Mouse (Mus musculus) forebrain, embryonic 14.5 days (tissue): Measurements from ENCODE around the gene Scn4a. TPM values are rescaled to one million over a fixed set of nuclear protein-coding genes. Genes with fewer than 3 reads are reported as not detected.
"Not testable (repeated sequence)": the region's sequence is repeated elsewhere in the genome, so short reads cannot be mapped to it uniquely, and the experiment has no call there.

Experiments
- ATAC-seq: fragments of 200-750 bp; cut with Nextera tagmentation; 2 replicates; pipeline ENCODE4 v1.8.0; 2017; ENCODE audit warnings: mild to moderate bottlenecking, moderate library complexity
- DNase-seq: peaks from one replicate; pipeline ENCODE4 v3.0.0-alpha.2; 2015; ENCODE audit warnings: low spot score
- H3K27ac ChIP-seq: fragments of 300-500 bp; sonication (generic); 2 replicates; pipeline ENCODE4 v1.5.1; 2014; ENCODE audit warnings: low read depth, mild to moderate bottlenecking, control low read depth, low read length, moderate library complexity
- H3K27me3 ChIP-seq: fragments of 300-500 bp; sonication (generic); replicated peaks from 2 replicates; pipeline ENCODE4 v1.6.1; 2014; ENCODE audit warnings: low read length, control low read depth, mixed read lengths; ENCODE audit not compliant: control insufficient read depth, insufficient read depth
- H3K36me3 ChIP-seq: fragments of 300-500 bp; sonication (generic); 2 replicates; pipeline ENCODE4 v1.6.1; 2014; ENCODE audit warnings: low read length, control low read depth; ENCODE audit not compliant: control insufficient read depth, insufficient read depth
- H3K4me1 ChIP-seq: fragments of 300-500 bp; sonication (generic); 2 replicates; pipeline ENCODE4 v1.6.1; 2014; ENCODE audit warnings: antibody characterized with exemption, low read length, control low read depth; ENCODE audit not compliant: control insufficient read depth, insufficient read depth
- H3K4me2 ChIP-seq: fragments of 300-500 bp; sonication (generic); 2 replicates; pipeline ENCODE4 v1.6.1; 2014; ENCODE audit warnings: mild to moderate bottlenecking, control low read depth, low read length
- H3K4me3 ChIP-seq: fragments of 300-500 bp; sonication (generic); 2 replicates; pipeline ENCODE4 v1.5.1; 2014; ENCODE audit warnings: low read depth, low read length, control low read depth
- H3K9ac ChIP-seq: fragments of 300-500 bp; sonication (generic); 2 replicates; pipeline ENCODE4 v1.6.1; 2014; ENCODE audit warnings: mild to moderate bottlenecking, low read length, control low read depth, moderate library complexity
- H3K9me3 ChIP-seq: fragments of 300-500 bp; sonication (generic); replicated peaks from 2 replicates; pipeline ENCODE4 v1.6.1; 2016; ENCODE audit warnings: low read length, control low read depth, mixed read lengths; ENCODE audit not compliant: control insufficient read depth
- WGBS: fragments of 180-500 bp; shearing (Covaris S2); extraction: QIAGEN DNeasy Blood & Tissue Kit; methylation state at CpG from one replicate; pipeline ENCODE4 v1.1.7; 2014; 5-methylcytosine and 5-hydroxymethylcytosine counted together
- polyA plus RNA-seq: library from polyadenylated mRNA; unstranded; fragments of >200 nt; fragmentation: Nextera tagmentation; extraction: Ambion mirVana; gene quantifications from 2 replicates; pipeline ENCODE4 v1.2.1, GENCODE M21; 2014

The Scn4a gene
- polyA plus RNA-seq, 1 experiment from 2014 or later: not detected

DNA sequence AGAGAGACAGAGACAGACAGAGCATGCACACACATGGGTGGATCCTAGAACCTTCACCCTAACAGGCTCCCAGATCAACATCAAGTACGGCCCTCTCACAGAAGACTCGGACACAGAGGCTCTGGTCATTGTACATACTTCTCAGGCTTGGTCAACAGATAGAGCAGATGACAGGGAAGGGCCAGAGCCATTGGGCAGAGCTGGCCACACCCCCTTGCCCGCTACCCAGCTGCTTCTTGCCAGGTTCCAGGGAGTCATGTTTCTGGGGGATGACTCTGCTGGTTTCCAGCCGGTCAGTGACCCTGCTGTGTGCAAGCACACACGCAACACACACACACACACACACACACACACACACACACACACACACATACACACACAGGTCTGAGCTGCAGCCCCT, 2.2 kb downstream of the Scn4a start:
- Histone ChIP-seq H3K4me1 (no peaks in the 10 kb centered on the region), H3K9ac (no peak overlapping the region), H3K27ac (no peak overlapping the region), H3K9me3 (no peaks in the 10 kb centered on the region), H3K27me3 (no peaks in the 10 kb centered on the region), H3K4me3 (no peak overlapping the region), H3K36me3 (no peaks in the 10 kb centered on the region), H3K4me2 (no peak overlapping the region)
- 62% methylated on average over 5 of the region's 5 CpGs for WGBS
- no peak for ATAC-seq
- no peak for DNase-seq

DNA sequence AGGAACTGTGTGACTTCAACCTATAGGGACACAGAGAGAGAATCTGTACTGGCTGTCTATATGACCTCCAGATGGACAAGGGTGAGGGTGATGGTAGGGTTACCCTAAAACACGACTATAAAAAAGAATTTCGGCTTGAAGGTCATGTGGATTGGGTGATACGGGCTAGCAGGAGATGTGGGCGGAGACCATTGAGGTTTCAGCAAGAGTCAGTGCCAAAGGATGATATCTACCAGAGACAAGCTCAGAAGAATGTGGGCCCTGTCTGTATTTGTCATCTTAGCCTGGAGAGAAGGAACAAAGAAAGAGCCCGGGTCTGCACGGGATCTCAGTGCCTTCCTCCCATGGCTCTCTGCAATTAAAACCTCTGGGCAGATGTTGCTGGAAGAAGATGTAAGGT, 3.3 kb downstream of the Scn4a start:
- 90% methylated on average over 6 of the region's 6 CpGs for WGBS
- Histone ChIP-seq H3K4me3 (no peak overlapping the region), H3K27me3 (no peaks in the 10 kb centered on the region), H3K4me1 (no peaks in the 10 kb centered on the region), H3K27ac (no peak overlapping the region), H3K4me2 (no peak overlapping the region), H3K9ac (no peak overlapping the region), H3K9me3 (no peaks in the 10 kb centered on the region), H3K36me3 (no peaks in the 10 kb centered on the region)
- DNase-seq (no peak), ATAC-seq (no peak)

DNA sequence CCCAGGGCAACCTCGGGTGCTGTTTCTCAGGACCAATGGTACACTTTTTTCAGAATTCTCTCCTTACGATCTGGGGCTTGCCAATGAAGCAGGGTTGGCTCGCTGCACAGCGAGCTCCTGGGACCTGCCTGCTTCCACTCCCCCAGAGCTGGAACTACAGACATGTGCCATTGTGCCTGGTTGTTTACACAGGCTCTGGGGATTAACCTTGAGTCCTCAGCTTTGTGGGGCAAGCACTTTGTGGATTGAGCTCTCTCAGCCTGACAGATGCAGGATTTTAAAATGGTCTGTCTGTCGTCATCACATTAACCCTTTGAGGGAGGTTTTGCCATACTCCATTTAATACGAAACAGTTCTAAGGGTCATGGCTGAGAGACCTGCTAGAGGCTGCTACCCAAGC, 8.2 kb downstream of the Scn4a start:
- H3K4me3 ChIP-seq: no peak overlapping the region
- H3K27me3 ChIP-seq: no peaks in the 10 kb centered on the region
- peak; percentile 11 for DNase-seq
- no peaks in the 10 kb centered on the region for H3K4me1 ChIP-seq
- H3K9me3 ChIP-seq: no peaks in the 10 kb centered on the region
- H3K27ac ChIP-seq: no peak overlapping the region
- H3K4me2 ChIP-seq: no peak overlapping the region
- 63% methylated on average over 6 of the region's 6 CpGs for WGBS
- no peak overlapping the region for H3K9ac ChIP-seq
- no peak for ATAC-seq
- no peaks in the 10 kb centered on the region for H3K36me3 ChIP-seq

DNA sequence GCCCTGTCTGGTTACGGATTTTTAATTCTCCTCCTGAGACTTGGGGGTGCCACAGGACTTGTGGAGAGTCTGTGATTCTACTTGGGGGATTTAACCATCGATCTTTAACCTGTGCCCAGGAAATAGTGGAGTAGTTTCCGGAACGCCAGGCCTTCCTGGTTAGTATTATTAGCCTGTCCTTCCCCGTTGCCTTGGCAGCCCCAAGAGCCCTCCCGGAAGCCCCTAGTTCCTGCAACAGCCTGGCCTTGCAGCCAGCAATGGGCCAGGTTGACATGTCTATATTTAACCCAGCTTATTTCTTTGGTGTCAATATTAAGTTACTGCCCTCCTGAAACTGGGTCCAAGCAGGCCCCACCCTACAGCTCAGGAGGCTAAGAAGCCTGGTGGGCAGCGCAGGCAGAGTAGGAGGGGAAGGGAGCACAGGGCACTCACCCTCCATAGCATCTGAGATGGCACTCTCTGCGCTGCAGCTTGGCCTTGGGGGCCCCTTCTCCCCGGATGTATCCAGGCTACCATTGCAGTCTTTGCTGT, 12.0 kb downstream of the Scn4a start:
- DNase-seq (no peak), ATAC-seq (no peak)
- WGBS: 87% methylated on average over 9 of the region's 9 CpGs
- H3K36me3 ChIP-seq: no peaks in the 10 kb centered on the region
- H3K4me2 ChIP-seq: no peak overlapping the region
- no peaks in the 10 kb centered on the region for H3K27me3 ChIP-seq
- H3K9ac ChIP-seq: no peak overlapping the region
- H3K27ac ChIP-seq: no peak overlapping the region
- H3K9me3 ChIP-seq: no peaks in the 10 kb centered on the region
- H3K4me3 ChIP-seq: no peak overlapping the region
- no peaks in the 10 kb centered on the region for H3K4me1 ChIP-seq

DNA sequence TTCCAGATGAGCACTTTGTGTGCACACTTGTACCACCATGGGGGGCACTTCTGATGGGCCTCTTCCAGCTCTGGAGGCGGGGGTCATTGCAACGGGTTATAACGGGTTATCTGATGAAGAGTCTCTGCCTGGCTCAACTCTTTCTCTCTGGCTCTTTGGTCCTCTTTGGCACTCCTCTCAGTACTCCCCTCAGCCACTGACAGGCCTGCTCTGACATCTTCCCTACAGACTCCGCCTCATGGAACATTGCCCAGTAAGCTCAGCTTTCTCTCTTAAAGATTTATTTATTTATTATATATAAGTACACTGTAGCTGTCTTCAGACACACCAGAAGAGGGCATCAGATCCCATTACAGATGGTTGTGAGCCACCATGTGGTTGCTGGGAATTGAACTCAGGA, 13.8 kb downstream of the Scn4a start:
- not testable (repeated sequence) for ATAC-seq, H3K27me3 ChIP-seq, H3K9me3 ChIP-seq, DNase-seq, H3K4me1 ChIP-seq, H3K4me2 ChIP-seq, H3K27ac ChIP-seq, H3K9ac ChIP-seq, H3K4me3 ChIP-seq, H3K36me3 ChIP-seq
- WGBS: 90% methylated on average over 4 of the region's 4 CpGs

DNA sequence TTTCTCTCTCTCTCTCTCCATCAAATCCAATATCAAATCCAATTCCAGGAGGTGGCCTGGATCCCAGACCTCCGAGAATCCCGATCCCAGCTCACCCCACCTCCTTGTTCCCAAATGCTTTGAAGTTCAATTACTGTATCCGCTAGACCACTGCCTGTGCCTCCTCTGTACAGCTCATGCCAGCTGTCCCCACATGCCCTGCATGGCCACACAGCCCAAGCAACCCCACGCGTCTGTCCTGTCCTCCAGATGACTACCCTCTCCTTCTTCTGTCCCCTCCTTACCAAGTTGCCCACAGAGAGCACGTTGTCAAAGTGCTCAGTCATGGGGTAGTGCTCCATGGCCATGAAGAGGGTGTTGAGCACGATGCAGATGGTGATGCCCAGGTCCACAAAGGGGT, 14.2 kb downstream of the Scn4a start:
- 71% methylated on average over 7 of the region's 7 CpGs for WGBS
- no peaks in the 10 kb centered on the region for H3K27me3 ChIP-seq
- H3K4me1 ChIP-seq: no peaks in the 10 kb centered on the region
- no peak overlapping the region for H3K4me3 ChIP-seq
- no peak overlapping the region for H3K27ac ChIP-seq
- H3K36me3 ChIP-seq: no peaks in the 10 kb centered on the region
- no peak overlapping the region for H3K4me2 ChIP-seq
- ATAC-seq: no peak
- no peaks in the 10 kb centered on the region for H3K9me3 ChIP-seq
- no peak overlapping the region for H3K9ac ChIP-seq
- no peak for DNase-seq

DNA sequence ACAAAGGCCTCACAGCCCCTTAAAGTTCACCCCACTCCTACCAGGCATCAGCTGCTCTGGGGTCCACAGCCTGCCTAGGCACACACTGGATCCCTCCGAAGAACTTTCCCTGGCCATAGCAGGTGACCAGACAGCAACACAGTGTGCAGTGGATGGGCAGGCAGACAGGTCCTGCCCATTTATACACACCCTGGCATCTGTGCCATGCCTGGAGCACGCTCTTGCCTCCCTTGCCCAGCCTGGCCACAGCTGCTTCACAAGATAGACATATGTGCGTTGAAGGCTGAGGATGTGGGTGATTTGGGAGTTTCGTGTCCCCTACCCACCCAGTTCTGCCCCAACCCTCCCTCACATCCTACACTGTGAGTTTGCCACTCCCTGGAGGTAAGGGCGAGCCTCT, 15.1 kb downstream of the Scn4a start:
- Histone ChIP-seq H3K4me1 (no peaks in the 10 kb centered on the region), H3K27ac (no peak overlapping the region), H3K36me3 (no peaks in the 10 kb centered on the region), H3K4me2 (no peak overlapping the region), H3K27me3 (no peaks in the 10 kb centered on the region), H3K9me3 (no peaks in the 10 kb centered on the region), H3K4me3 (no peak overlapping the region), H3K9ac (no peak overlapping the region)
- WGBS: 69% methylated on average over 5 of the region's 5 CpGs
- DNase-seq: no peak
- ATAC-seq: no peak

DNA sequence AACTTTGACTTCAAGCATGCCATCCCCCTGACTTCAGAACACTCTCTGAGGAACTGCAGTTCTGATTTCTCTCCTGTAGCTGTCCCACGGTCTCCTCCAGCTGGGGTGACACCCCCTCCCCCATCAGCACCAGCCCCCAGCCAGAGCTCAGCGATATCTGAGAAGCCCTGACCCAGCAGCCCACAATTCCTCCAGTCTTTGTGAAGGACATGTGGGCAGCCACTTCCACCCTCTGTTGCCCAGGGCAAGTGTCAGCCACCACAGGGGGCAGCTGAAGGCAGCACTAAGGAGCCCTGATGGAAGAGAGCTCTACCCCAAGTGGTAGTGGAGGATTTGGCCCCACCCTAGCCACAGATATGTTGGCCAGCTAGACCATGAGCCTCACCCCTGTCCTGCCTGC, 19.0 kb downstream of the Scn4a start:
- no peak overlapping the region for H3K4me2 ChIP-seq
- H3K9me3 ChIP-seq: no peaks in the 10 kb centered on the region
- no peaks in the 10 kb centered on the region for H3K27me3 ChIP-seq
- WGBS: 13% methylated on average over 2 of the region's 2 CpGs
- no peak overlapping the region for H3K9ac ChIP-seq
- H3K36me3 ChIP-seq: no peaks in the 10 kb centered on the region
- H3K4me1 ChIP-seq: no peaks in the 10 kb centered on the region
- no peak overlapping the region for H3K4me3 ChIP-seq
- no peak overlapping the region for H3K27ac ChIP-seq
- ATAC-seq: no peak
- no peak for DNase-seq

DNA sequence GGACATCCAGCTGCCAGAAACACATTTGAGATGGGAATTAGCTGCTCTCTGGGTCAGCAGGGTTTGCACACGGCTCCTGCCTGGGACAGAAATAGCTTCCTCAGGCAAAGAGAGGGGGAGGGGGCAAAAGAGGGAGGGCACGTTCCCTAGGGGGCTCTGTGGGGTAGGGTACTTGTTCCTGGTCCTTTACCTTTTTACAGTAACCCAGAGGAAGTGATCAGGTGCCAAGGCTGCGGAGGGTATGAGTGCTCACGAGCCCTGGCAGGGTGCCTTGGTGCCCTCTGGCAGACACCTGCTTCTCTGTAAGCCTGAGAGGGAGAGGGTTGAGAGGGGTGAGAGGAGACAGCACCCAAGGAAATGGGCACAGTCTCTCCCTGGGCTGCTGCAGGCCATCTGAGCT, 20.6 kb downstream of the Scn4a start:
- no peak for DNase-seq
- no peaks in the 10 kb centered on the region for H3K27me3 ChIP-seq
- WGBS: 60% methylated on average over 4 of the region's 4 CpGs
- H3K4me2 ChIP-seq: no peak overlapping the region
- H3K27ac ChIP-seq: no peak overlapping the region
- H3K36me3 ChIP-seq: no peaks in the 10 kb centered on the region
- no peak overlapping the region for H3K9ac ChIP-seq
- ATAC-seq: no peak
- no peaks in the 10 kb centered on the region for H3K9me3 ChIP-seq
- no peaks in the 10 kb centered on the region for H3K4me1 ChIP-seq
- H3K4me3 ChIP-seq: no peak overlapping the region
